Mouse (Mus musculus) sigmoid colon, adult 10 weeks (tissue): ENCODE results near the gene Ung. TPM values are rescaled to one million over a fixed set of nuclear protein-coding genes. Genes with fewer than 3 reads are reported as not detected.

ENCODE experiments used
- polyA plus RNA-seq: library from polyadenylated mRNA; stranded (reverse); fragments of 350-450 nt; fragmentation: Illumina TruSeq; extraction: RNeasy Lipid Tissue Mini Kit (QIAGEN cat#74804); gene quantifications from one replicate; pipeline ENCODE4 v1.2.3, GENCODE M21; 2014; ENCODE audit warnings: low read depth, low replicate concordance

Ung gene
- 2.1 TPM for polyA plus RNA-seq

GRCm38 (mm10) chr5:114130211-114130605 lies at the start of gene Ung:
Gene Ung, plus strand, starts transcription at chr5:114130386.

DNA sequence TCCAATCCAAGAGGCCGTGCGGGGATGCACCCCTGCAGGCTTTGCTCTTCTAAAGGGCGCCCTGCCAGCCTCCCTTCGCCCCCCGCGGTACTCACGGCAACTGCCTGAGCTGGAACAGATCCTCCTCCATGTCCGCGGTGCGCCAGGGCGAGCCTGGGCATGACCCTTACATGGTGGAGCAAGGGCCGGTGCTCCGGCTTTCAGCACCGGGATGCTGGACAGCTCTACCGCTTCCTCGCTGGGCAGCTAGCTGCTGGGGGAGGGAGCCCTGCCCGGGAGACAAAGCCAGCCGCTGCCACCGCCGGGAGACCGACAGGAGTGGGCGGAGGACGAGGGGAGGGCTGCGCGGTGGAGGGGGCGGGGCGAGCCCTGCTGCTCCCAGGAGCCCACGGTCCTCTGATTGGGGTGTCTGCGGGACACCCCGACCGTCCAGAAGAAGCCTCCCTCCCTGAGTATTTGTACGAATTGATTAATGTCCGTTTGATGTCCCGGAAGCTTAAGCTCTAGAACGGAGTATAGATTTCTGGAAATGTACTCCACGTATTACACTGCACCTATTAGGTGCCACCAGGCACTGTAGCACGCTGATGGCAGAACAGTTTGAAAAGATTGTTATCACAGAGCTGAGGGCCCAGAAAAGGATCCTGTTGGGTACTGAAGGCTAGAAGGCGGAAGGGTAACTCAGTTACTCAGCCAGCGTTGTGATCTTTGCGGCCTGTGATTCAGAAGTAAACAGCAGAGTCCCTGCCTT lies 39.0 kb upstream of the Ung start, which contains the start of gene Svop:
Svop (minus strand) TSS at position 514 of the 751 bp plus-strand sequence.

DNA sequence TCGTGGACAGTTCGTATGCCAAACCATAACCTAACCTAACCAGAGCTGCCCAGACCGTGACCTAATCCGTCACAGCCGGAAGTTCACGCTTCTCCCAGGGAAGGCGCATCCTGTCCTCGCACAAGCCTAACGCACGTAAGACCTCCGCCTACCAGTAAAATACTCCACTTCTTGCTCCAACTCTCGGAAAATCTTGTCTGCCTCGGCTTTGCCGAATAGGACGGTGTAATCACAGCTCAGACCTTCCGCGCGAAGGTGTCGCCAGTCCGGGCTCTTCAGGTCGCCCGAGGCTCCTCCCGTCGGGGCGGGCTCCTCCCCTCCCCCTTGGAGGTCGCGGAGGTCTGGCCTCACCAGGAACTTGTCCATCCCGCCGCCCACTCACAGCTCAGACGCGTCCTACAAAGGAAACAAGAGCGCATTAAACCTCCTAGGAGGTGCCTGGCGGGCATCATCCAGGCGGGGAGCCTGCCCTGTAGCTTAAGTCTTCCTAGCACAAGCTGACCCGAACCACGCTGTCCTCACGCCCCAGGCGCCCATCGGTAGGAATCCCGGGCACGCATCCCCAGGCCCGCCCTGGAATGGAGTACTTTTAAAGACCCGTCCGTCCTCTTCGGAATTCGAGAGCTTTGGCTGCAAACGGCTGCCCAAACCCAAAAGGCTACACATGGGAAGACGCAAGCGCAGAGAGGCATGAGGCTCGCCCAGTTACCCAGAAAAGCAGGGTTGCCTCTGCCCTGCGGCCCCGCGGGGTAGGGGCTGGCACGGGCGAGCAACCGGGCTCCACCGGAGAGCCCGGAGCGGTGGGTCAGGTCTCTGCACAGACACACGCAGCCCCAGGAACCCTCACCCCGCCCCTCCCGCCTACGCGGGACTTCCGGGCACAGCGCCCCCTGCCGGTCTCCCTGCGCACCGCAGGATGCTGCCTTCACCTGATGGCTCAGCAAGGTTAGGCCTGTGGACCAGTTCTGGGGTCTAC lies 2.5 kb upstream of the Ung start, which contains the start of gene Alkbh2:
Alkbh2 (minus strand) TSS at position 845 of the 976 bp plus-strand sequence.

DNA sequence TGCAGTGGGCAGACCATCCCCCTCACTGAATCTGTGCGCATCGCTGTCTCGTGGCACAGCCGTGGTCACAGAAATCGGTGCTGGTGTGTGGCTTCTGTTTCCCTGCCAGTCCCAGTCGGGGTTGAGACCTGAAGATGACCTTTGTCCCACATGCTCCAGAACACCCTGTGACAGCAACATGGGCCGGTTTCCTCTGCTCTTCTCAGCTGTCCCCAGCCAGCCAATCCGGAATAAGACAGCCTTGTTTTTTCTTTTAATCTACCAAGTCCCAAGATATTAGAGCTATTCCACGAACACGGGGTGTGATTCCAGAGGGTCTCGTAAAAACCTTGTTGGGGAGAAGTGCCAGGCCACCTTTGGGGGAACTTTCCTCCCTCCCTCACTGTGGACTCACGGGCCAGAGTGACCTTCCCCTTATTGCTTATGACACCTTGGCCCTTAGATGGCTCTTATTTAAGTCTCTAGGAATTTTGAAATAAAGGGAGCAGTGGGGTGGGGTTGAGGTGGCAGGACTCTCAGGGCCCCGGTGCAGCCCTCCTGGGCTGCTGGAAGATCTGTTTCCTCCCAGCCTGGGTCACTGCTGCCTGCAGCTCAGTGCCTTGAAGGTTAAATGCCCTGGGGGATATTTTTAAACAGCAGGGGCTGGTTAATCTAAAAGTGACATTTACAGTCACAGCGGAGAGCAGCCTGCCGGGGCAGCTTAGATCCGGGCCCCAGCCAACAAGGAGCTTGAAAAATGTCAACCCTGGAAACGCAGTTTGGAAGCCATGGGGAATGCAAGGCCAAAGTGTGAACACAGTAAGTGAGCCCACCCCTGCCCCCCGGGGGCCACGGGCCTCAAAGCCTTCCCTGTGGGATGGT lies 16.1 kb downstream of the Ung start, which contains the start of gene Acacb:
Acacb (plus strand) TSS at position 508 of the 861 bp plus-strand sequence.

Other genes with a start within 250 kb of the Ung start
- gene Coro1c, start 221.6 kb upstream of the Ung start, polyA plus RNA-seq, result 28.0 TPM
- 1.7 TPM for gene Ssh1, start 136.5 kb upstream of the Ung start, polyA plus RNA-seq
- not detected for gene Dao, start 126.7 kb upstream of the Ung start, polyA plus RNA-seq
- gene Usp30, start 64.9 kb upstream of the Ung start, polyA plus RNA-seq, result 1.9 TPM
- not detected for gene Svop, start 38.8 kb upstream of the Ung start, polyA plus RNA-seq
- gene Alkbh2, start 2.2 kb upstream of the Ung start, polyA plus RNA-seq, result not detected
- gene Acacb, start 16.1 kb downstream of the Ung start, polyA plus RNA-seq, result 0.41 TPM
- gene Foxn4, start 143.4 kb downstream of the Ung start, polyA plus RNA-seq, result not detected
- 0.41 TPM for gene Myo1h, start 158.8 kb downstream of the Ung start, polyA plus RNA-seq